Mouse (Mus musculus) hindbrain, embryonic 13.5 days (tissue): Measurements from ENCODE around the gene Gne. TPM values are rescaled to one million over a fixed set of nuclear protein-coding genes. Genes with fewer than 3 reads are reported as not detected.
"Not testable (repeated sequence)": the region's sequence is repeated elsewhere in the genome, so short reads cannot be mapped to it uniquely, and the experiment has no call there.

Experiments used
- ATAC-seq: fragments of 200-750 bp; cut with Nextera tagmentation; 2 replicates; pipeline ENCODE4 v1.8.0; 2017; ENCODE audit warnings: moderate TSS enrichment; ENCODE audit not compliant: low FRiP score
- H3K27ac ChIP-seq: fragments of 300-500 bp; sonication (generic); 2 replicates; pipeline ENCODE4 v1.5.1; 2015; ENCODE audit warnings: inconsistent platforms, mild to moderate bottlenecking, moderate library complexity
- H3K27me3 ChIP-seq: fragments of 300-500 bp; sonication (generic); 2 replicates; pipeline ENCODE4 v1.6.1; 2015; ENCODE audit warnings: mild to moderate bottlenecking, inconsistent platforms
- H3K36me3 ChIP-seq: fragments of 300-500 bp; sonication (generic); 2 replicates; pipeline ENCODE4 v1.6.1; 2015; ENCODE audit warnings: mild to moderate bottlenecking, inconsistent platforms
- H3K4me1 ChIP-seq: fragments of 300-500 bp; sonication (generic); replicated peaks from 2 replicates; pipeline ENCODE4 v1.6.1; 2015; ENCODE audit warnings: inconsistent platforms
- H3K4me2 ChIP-seq: fragments of 300-500 bp; sonication (generic); 2 replicates; pipeline ENCODE4 v1.6.1; 2015; ENCODE audit warnings: inconsistent platforms, mild to moderate bottlenecking, moderate library complexity
- H3K4me3 ChIP-seq: fragments of 300-500 bp; sonication (generic); 2 replicates; pipeline ENCODE4 v1.5.1; 2015; ENCODE audit warnings: mild to moderate bottlenecking, inconsistent platforms
- H3K9ac ChIP-seq: fragments of 300-500 bp; sonication (generic); 2 replicates; pipeline ENCODE4 v1.6.1; 2015; ENCODE audit warnings: mild to moderate bottlenecking, inconsistent platforms
- H3K9me3 ChIP-seq: fragments of 300-500 bp; sonication (generic); 2 replicates; pipeline ENCODE4 v1.6.1; 2016; ENCODE audit warnings: inconsistent platforms
- WGBS: fragments of 180-500 bp; shearing (Covaris S2); methylation state at CpG from one replicate; pipeline ENCODE4 v1.1.7; 2015; 5-methylcytosine and 5-hydroxymethylcytosine counted together
- polyA plus RNA-seq: library from polyadenylated mRNA; unstranded; fragments of >200 nt; fragmentation: Nextera tagmentation; extraction: Ambion mirVana; gene quantifications from 2 replicates; pipeline ENCODE4 v1.2.1, GENCODE M21; 2015

The Gne gene
- polyA plus RNA-seq, 1 experiment from 2014 or later: 24.1 TPM

- H3K36me3 ChIP-seq: no peaks in the 10 kb centered on the region
- ATAC-seq: no peak
- peaks cover 18% of the 10 kb centered on the region for H3K4me1 ChIP-seq
- no peak overlapping the region for H3K4me3 ChIP-seq
- WGBS: 93% methylated on average over 4 of the region's 4 CpGs
- H3K27me3 ChIP-seq: no peaks in the 10 kb centered on the region
- H3K27ac ChIP-seq: no peak overlapping the region
- no peaks in the 10 kb centered on the region for H3K9me3 ChIP-seq
- no peak overlapping the region for H3K9ac ChIP-seq
- H3K4me2 ChIP-seq: no peak overlapping the region
These were observed 14.6 kb downstream of the Gne start for GRCm38 (mm10) chr4:44069411-44069810.

GRCm38 (mm10) chr4:44068736-44069135 lies 15.2 kb downstream of the Gne start:
- WGBS: 29% methylated on average over 9 of the region's 9 CpGs

GRCm38 (mm10) chr4:44066891-44067290 lies 17.1 kb downstream of the Gne start:
- no peak for ATAC-seq
- H3K4me3 ChIP-seq: no peak overlapping the region
- no peaks in the 10 kb centered on the region for H3K27me3 ChIP-seq
- peaks cover 16% of the 10 kb centered on the region for H3K4me1 ChIP-seq
- WGBS: 88% methylated on average over 6 of the region's 6 CpGs
- H3K4me2 ChIP-seq: no peak overlapping the region
- H3K9me3 ChIP-seq: no peaks in the 10 kb centered on the region
- peaks cover 9% of the 10 kb centered on the region for H3K36me3 ChIP-seq
- H3K9ac ChIP-seq: no peak overlapping the region
- H3K27ac ChIP-seq: no peak overlapping the region

More at GRCm38 (mm10) chr4:44068736-44069135, 15.2 kb downstream of the Gne start:
- Histone ChIP-seq H3K4me3 (no peak overlapping the region), H3K9me3 (no peaks in the 10 kb centered on the region), H3K4me1 (peaks cover 18% of the 10 kb centered on the region), H3K4me2 (no peak overlapping the region), H3K27me3 (no peaks in the 10 kb centered on the region), H3K36me3 (no peaks in the 10 kb centered on the region), H3K27ac (no peak overlapping the region), H3K9ac (no peak overlapping the region)
- no peak for ATAC-seq

GRCm38 (mm10) chr4:44065355-44066025 lies 18.5 kb downstream of the Gne start:
- no peaks in the 10 kb centered on the region for H3K27me3 ChIP-seq
- H3K27ac ChIP-seq: no peak overlapping the region
- peak overlapping the region; percentile 49; the same call in 1 of the 2 replicates for H3K9ac ChIP-seq
- H3K9me3 ChIP-seq: no peaks in the 10 kb centered on the region
- ATAC-seq: peak; percentile 68; the same call in 1 of the 2 replicates
- H3K4me1 ChIP-seq: peaks cover 4% of the 10 kb centered on the region; the same call in 1 of the 2 replicates
- peaks cover 9% of the 10 kb centered on the region for H3K36me3 ChIP-seq
- H3K4me3 ChIP-seq: no peak overlapping the region
- no peak overlapping the region for H3K4me2 ChIP-seq
- 37% methylated on average over 16 of the region's 16 CpGs for WGBS

- WGBS: 80% methylated on average over 14 of the region's 14 CpGs
- H3K4me2 ChIP-seq: no peak overlapping the region
- no peaks in the 10 kb centered on the region; the same call in 1 of the 2 replicates for H3K4me1 ChIP-seq
- no peak overlapping the region for H3K9ac ChIP-seq
- no peak for ATAC-seq
- H3K36me3 ChIP-seq: peaks cover 20% of the 10 kb centered on the region
- no peak overlapping the region for H3K4me3 ChIP-seq
- no peaks in the 10 kb centered on the region for H3K27me3 ChIP-seq
- H3K27ac ChIP-seq: no peak overlapping the region
- H3K9me3 ChIP-seq: no peaks in the 10 kb centered on the region
These were observed 21.2 kb downstream of the Gne start for GRCm38 (mm10) chr4:44062816-44063215.

- H3K9me3 ChIP-seq: no peaks in the 10 kb centered on the region
- no peak for ATAC-seq
- no peak overlapping the region for H3K27ac ChIP-seq
- no peak overlapping the region for H3K9ac ChIP-seq
- WGBS: 64% methylated on average over 9 of the region's 9 CpGs
- no peaks in the 10 kb centered on the region; the same call in 1 of the 2 replicates for H3K4me1 ChIP-seq
- H3K36me3 ChIP-seq: peaks cover 24% of the 10 kb centered on the region
- no peaks in the 10 kb centered on the region for H3K27me3 ChIP-seq
- H3K4me2 ChIP-seq: no peak overlapping the region
- H3K4me3 ChIP-seq: no peak overlapping the region
These were observed 21.9 kb downstream of the Gne start for GRCm38 (mm10) chr4:44062062-44062461.

- no peaks in the 10 kb centered on the region for H3K9me3 ChIP-seq
- peaks cover 31% of the 10 kb centered on the region for H3K36me3 ChIP-seq
- H3K27ac ChIP-seq: no peak overlapping the region
- no peak overlapping the region for H3K9ac ChIP-seq
- H3K4me1 ChIP-seq: no peaks in the 10 kb centered on the region
- H3K27me3 ChIP-seq: no peaks in the 10 kb centered on the region
- H3K4me3 ChIP-seq: no peak overlapping the region
- no peak for ATAC-seq
- H3K4me2 ChIP-seq: no peak overlapping the region
- 85% methylated on average over 13 of the region's 13 CpGs for WGBS
These were observed 24.3 kb downstream of the Gne start for GRCm38 (mm10) chr4:44059674-44060073.

- Histone ChIP-seq H3K9me3 (no peaks in the 10 kb centered on the region), H3K4me3 (no peak overlapping the region), H3K27me3 (no peaks in the 10 kb centered on the region), H3K27ac (no peak overlapping the region), H3K4me2 (no peak overlapping the region), H3K9ac (no peak overlapping the region), H3K4me1 (no peaks in the 10 kb centered on the region), H3K36me3 (peaks cover 68% of the 10 kb centered on the region)
- 88% methylated on average over 5 of the region's 5 CpGs for WGBS
- ATAC-seq: no peak
These were observed 34.2 kb downstream of the Gne start for GRCm38 (mm10) chr4:44049812-44050211.

- no peaks in the 10 kb centered on the region for H3K27me3 ChIP-seq
These were observed 37.9 kb downstream of the Gne start for GRCm38 (mm10) chr4:44046066-44046465.

GRCm38 (mm10) chr4:44044685-44045356 lies 39.2 kb downstream of the Gne start:
- no peaks in the 10 kb centered on the region for H3K4me1 ChIP-seq
- H3K9ac ChIP-seq: no peak overlapping the region
- H3K4me2 ChIP-seq: no peak overlapping the region
- 93% methylated on average over 5 of the region's 5 CpGs for WGBS
- no peak overlapping the region for H3K4me3 ChIP-seq
- no peak overlapping the region for H3K27ac ChIP-seq
- ATAC-seq: no peak
- H3K27me3 ChIP-seq: no peaks in the 10 kb centered on the region
- H3K9me3 ChIP-seq: no peaks in the 10 kb centered on the region
- H3K36me3 ChIP-seq: peaks cover 77% of the 10 kb centered on the region

More at GRCm38 (mm10) chr4:44046066-44046465, 37.9 kb downstream of the Gne start:
- Histone ChIP-seq H3K36me3 (peaks cover 76% of the 10 kb centered on the region), H3K9ac (no peak overlapping the region), H3K4me2 (no peak overlapping the region), H3K4me3 (no peak overlapping the region), H3K4me1 (no peaks in the 10 kb centered on the region), H3K9me3 (no peaks in the 10 kb centered on the region), H3K27ac (no peak overlapping the region)
- no peak for ATAC-seq
- WGBS: 93% methylated on average over 5 of the region's 5 CpGs

- not testable (repeated sequence) for H3K9me3 ChIP-seq, H3K9ac ChIP-seq, H3K4me1 ChIP-seq, H3K4me2 ChIP-seq, H3K27ac ChIP-seq, ATAC-seq, H3K27me3 ChIP-seq, H3K4me3 ChIP-seq
- WGBS: 97% methylated on average over 4 of the region's 4 CpGs
- peaks cover 77% of the 10 kb centered on the region for H3K36me3 ChIP-seq
These were observed 40.8 kb downstream of the Gne start for GRCm38 (mm10) chr4:44043182-44043581.

- no peak overlapping the region for H3K4me2 ChIP-seq
- H3K27ac ChIP-seq: no peak overlapping the region
- H3K9me3 ChIP-seq: no peaks in the 10 kb centered on the region
- H3K4me3 ChIP-seq: no peak overlapping the region
- 93% methylated on average over 5 of the region's 5 CpGs for WGBS
- no peak overlapping the region for H3K9ac ChIP-seq
- no peaks in the 10 kb centered on the region for H3K27me3 ChIP-seq
- no peak for ATAC-seq
- peaks cover 81% of the 10 kb centered on the region for H3K36me3 ChIP-seq
- no peaks in the 10 kb centered on the region for H3K4me1 ChIP-seq
These were observed 41.5 kb downstream of the Gne start for GRCm38 (mm10) chr4:44042429-44042828.

- no peak overlapping the region for H3K4me3 ChIP-seq
- H3K9me3 ChIP-seq: no peaks in the 10 kb centered on the region
- no peaks in the 10 kb centered on the region for H3K27me3 ChIP-seq
- no peaks in the 10 kb centered on the region for H3K4me1 ChIP-seq
- WGBS: 97% methylated on average over 4 of the region's 4 CpGs
- H3K27ac ChIP-seq: no peak overlapping the region
- ATAC-seq: no peak
- H3K9ac ChIP-seq: no peak overlapping the region
- no peak overlapping the region for H3K4me2 ChIP-seq
- peaks cover 84% of the 10 kb centered on the region for H3K36me3 ChIP-seq
These were observed 43.2 kb downstream of the Gne start for GRCm38 (mm10) chr4:44040802-44041201.
